Mouse (Mus musculus): ENCODE results near the gene BC030499. TPM values are rescaled to one million over a fixed set of nuclear protein-coding genes. Genes with fewer than 3 reads are reported as not detected.

BC030499 gene
- polyA plus RNA-seq, 1 experiment from 2014 or later, result 0.17 TPM

Other genes starting within 250 kb of the BC030499 start
- 35.9 and 37.3 TPM in 2 replicates for gene Eral1, start 210.5 kb upstream of the BC030499 start, polyA plus RNA-seq (2014; fragmentation: Nextera tagmentation; extraction: Ambion mirVana)
- 27.6 and 33.2 TPM in 2 replicates for gene Fam222b, start 196.2 kb upstream of the BC030499 start, polyA plus RNA-seq (2014; fragmentation: Nextera tagmentation; extraction: Ambion mirVana)
- gene Traf4, start 125.3 kb upstream of the BC030499 start, polyA plus RNA-seq (2014; fragmentation: Nextera tagmentation; extraction: Ambion mirVana), result 109 and 124 TPM in 2 replicates
- gene Nek8, start 114.2 kb upstream of the BC030499 start, polyA plus RNA-seq (2014; fragmentation: Nextera tagmentation; extraction: Ambion mirVana), result 6.6 and 7.8 TPM in 2 replicates
- gene Tlcd1, start 114.1 kb upstream of the BC030499 start, polyA plus RNA-seq (2014; fragmentation: Nextera tagmentation; extraction: Ambion mirVana), result 9.1 and 9.9 TPM in 2 replicates
- gene Rpl23a, start 107.3 kb upstream of the BC030499 start, polyA plus RNA-seq (2014; fragmentation: Nextera tagmentation; extraction: Ambion mirVana), result 1,230 and 1,275 TPM in 2 replicates
- 75.3 and 82.7 TPM in 2 replicates for gene Rab34, start 102.4 kb upstream of the BC030499 start, polyA plus RNA-seq (2014; fragmentation: Nextera tagmentation; extraction: Ambion mirVana)
- gene Proca1, start 97.4 kb upstream of the BC030499 start, polyA plus RNA-seq (2014; fragmentation: Nextera tagmentation; extraction: Ambion mirVana), result 0.49 and 1.3 TPM in 2 replicates
- gene Sdf2, start 45.1 kb upstream of the BC030499 start, polyA plus RNA-seq (2014; fragmentation: Nextera tagmentation; extraction: Ambion mirVana), result 60.1 and 62.5 TPM in 2 replicates
- gene Supt6, start 44.9 kb upstream of the BC030499 start, polyA plus RNA-seq (2014; fragmentation: Nextera tagmentation; extraction: Ambion mirVana), result 35.4 and 36.7 TPM in 2 replicates
- gene 2610507B11Rik, start 29.1 kb upstream of the BC030499 start, polyA plus RNA-seq (2014; fragmentation: Nextera tagmentation; extraction: Ambion mirVana), result 68.2 and 68.9 TPM in 2 replicates
- gene Spag5, start 10.7 kb downstream of the BC030499 start, polyA plus RNA-seq (2014; fragmentation: Nextera tagmentation; extraction: Ambion mirVana), result 48.0 and 52.7 TPM in 2 replicates
- gene Aldoc, start 32.1 kb downstream of the BC030499 start, polyA plus RNA-seq (2014; fragmentation: Nextera tagmentation; extraction: Ambion mirVana), result 3.0 and 4.0 TPM in 2 replicates
- gene Pigs, start 37.6 kb downstream of the BC030499 start, polyA plus RNA-seq (2014; fragmentation: Nextera tagmentation; extraction: Ambion mirVana), result 65.5 and 72.3 TPM in 2 replicates
- 69.3 and 74.6 TPM in 2 replicates for gene Unc119, start 52.6 kb downstream of the BC030499 start, polyA plus RNA-seq (2014; fragmentation: Nextera tagmentation; extraction: Ambion mirVana)
- gene Foxn1, start 95.7 kb downstream of the BC030499 start, polyA plus RNA-seq (2014; fragmentation: Nextera tagmentation; extraction: Ambion mirVana), result not detected in 2 replicates
- gene Slc13a2, start 131.4 kb downstream of the BC030499 start, polyA plus RNA-seq (2014; fragmentation: Nextera tagmentation; extraction: Ambion mirVana), result not detected in 2 replicates
- 17.6 and 19.6 TPM in 2 replicates for gene Slc46a1, start 174.9 kb downstream of the BC030499 start, polyA plus RNA-seq (2014; fragmentation: Nextera tagmentation; extraction: Ambion mirVana)
- 17.4 and 21.8 TPM in 2 replicates for gene Sarm1, start 206.9 kb downstream of the BC030499 start, polyA plus RNA-seq (2014; fragmentation: Nextera tagmentation; extraction: Ambion mirVana)
- 67.8 and 68.7 TPM in 2 replicates for gene Vtn, start 208.2 kb downstream of the BC030499 start, polyA plus RNA-seq (2014; fragmentation: Nextera tagmentation; extraction: Ambion mirVana)
- gene Sebox, start 212.6 kb downstream of the BC030499 start, polyA plus RNA-seq (2014; fragmentation: Nextera tagmentation; extraction: Ambion mirVana), result not detected in 2 replicates
- gene Tmem199, start 221.3 kb downstream of the BC030499 start, polyA plus RNA-seq (2014; fragmentation: Nextera tagmentation; extraction: Ambion mirVana), result 81.8 and 87.3 TPM in 2 replicates
- gene Poldip2, start 221.4 kb downstream of the BC030499 start, polyA plus RNA-seq (2014; fragmentation: Nextera tagmentation; extraction: Ambion mirVana), result 156 and 158 TPM in 2 replicates
- 70.0 and 71.2 TPM in 2 replicates for gene Tnfaip1, start 245.5 kb downstream of the BC030499 start, polyA plus RNA-seq (2014; fragmentation: Nextera tagmentation; extraction: Ambion mirVana)
- 99.7 and 110 TPM in 2 replicates for gene Ift20, start 245.5 kb downstream of the BC030499 start, polyA plus RNA-seq (2014; fragmentation: Nextera tagmentation; extraction: Ambion mirVana)

Data from neural tube, embryonic 11.5 days (tissue).